Mouse (Mus musculus) cerebral cortex, adult 2 months (tissue): ENCODE results near the gene Tmem132c.

Experiments
- WGBS: fragments of 180-500 bp; shearing (Covaris S2); methylation state at CpG from one replicate; pipeline ENCODE4 v1.1.7; 2018; 5-methylcytosine and 5-hydroxymethylcytosine counted together

Gene Tmem132c

GRCm38 (mm10) chr5:127602996-127603395 lies 361.4 kb downstream of the Tmem132c start:
- 87% methylated on average over 5 of the region's 5 CpGs for WGBS

GRCm38 (mm10) chr5:127607507-127607906 lies 365.9 kb downstream of the Tmem132c start:
- WGBS = 75% methylated on average over 2 of the region's 2 CpGs

- 80% methylated on average over 7 of the region's 7 CpGs for WGBS
Observed at GRCm38 (mm10) chr5:127609191-127609714, 367.6 kb downstream of the Tmem132c start.

- 50% methylated on average over 6 of the region's 6 CpGs for WGBS
Observed at GRCm38 (mm10) chr5:127610787-127611509, 369.3 kb downstream of the Tmem132c start.

- 63% methylated on average over 1 of the region's 1 CpGs for WGBS
Observed at GRCm38 (mm10) chr5:127611881-127612280, 370.3 kb downstream of the Tmem132c start.

- WGBS = 81% methylated on average over 6 of the region's 6 CpGs
Observed at GRCm38 (mm10) chr5:127612397-127612796, 370.8 kb downstream of the Tmem132c start.
